Mouse (Mus musculus) forebrain, embryonic 15.5 days (tissue): ENCODE measurements at regions not wholly inside any gene's neighbourhood (a gene's known extent, or its start where the extent isn't known, plus 50 kb on each side); places are given as distances from the start of the nearest gene placed in this dataset. TPM values are rescaled to one million over a fixed set of nuclear protein-coding genes. Genes with fewer than 3 reads are reported as not detected.

Source experiments
- ATAC-seq: fragments of 200-750 bp; cut with Nextera tagmentation; replicated peaks from 2 replicates; pipeline ENCODE4 v1.8.0; 2017; ENCODE audit warnings: mild to moderate bottlenecking, moderate TSS enrichment, moderate library complexity
- H3K27ac ChIP-seq: fragments of 300-500 bp; sonication (generic); replicated peaks from 2 replicates; pipeline ENCODE4 v1.5.1; 2015; ENCODE audit warnings: mild to moderate bottlenecking, inconsistent platforms
- H3K27me3 ChIP-seq: fragments of 300-500 bp; sonication (generic); 2 replicates; pipeline ENCODE4 v1.6.1; 2015; ENCODE audit warnings: inconsistent platforms
- H3K36me3 ChIP-seq: fragments of 300-500 bp; sonication (generic); 2 replicates; pipeline ENCODE4 v1.6.1; 2015; ENCODE audit warnings: mild to moderate bottlenecking, inconsistent platforms
- H3K4me1 ChIP-seq: fragments of 300-500 bp; sonication (generic); 2 replicates; pipeline ENCODE4 v1.6.1; 2015; ENCODE audit warnings: inconsistent platforms
- H3K4me2 ChIP-seq: fragments of 300-500 bp; sonication (generic); replicated peaks from 2 replicates; pipeline ENCODE4 v1.6.1; 2015; ENCODE audit warnings: mild to moderate bottlenecking, inconsistent platforms
- H3K4me3 ChIP-seq: fragments of 300-500 bp; sonication (generic); 2 replicates; pipeline ENCODE4 v1.5.1; 2015; ENCODE audit warnings: mild to moderate bottlenecking, inconsistent platforms
- H3K9ac ChIP-seq: fragments of 300-500 bp; sonication (generic); replicated peaks from 2 replicates; pipeline ENCODE4 v1.6.1; 2015; ENCODE audit warnings: mild to moderate bottlenecking, inconsistent platforms
- H3K9me3 ChIP-seq: fragments of 300-500 bp; sonication (generic); 2 replicates; pipeline ENCODE4 v1.6.1; 2016; ENCODE audit warnings: inconsistent platforms
- WGBS: fragments of 180-500 bp; shearing (Covaris S2); methylation state at CpG from one replicate; pipeline ENCODE4 v1.1.7; 2015; ENCODE audit warnings: mixed read lengths; 5-methylcytosine and 5-hydroxymethylcytosine counted together
- microRNA-seq: library from miRNA; unstranded; fragments of <30 nt; microRNA quantifications from one replicate; pipeline ENCODE4, GENCODE M21; 2016

GRCm38 (mm10) chr10:44589352-44589751 lies 61.1 kb upstream of the Prdm1 start:
- no peaks in the 10 kb centered on the region for H3K4me1 ChIP-seq
- no peak for ATAC-seq
- H3K4me2 ChIP-seq: no peak overlapping the region

GRCm38 (mm10) chr10:44582736-44583135 lies 54.4 kb upstream of the Prdm1 start:
- ATAC-seq: no peak
- H3K9me3 ChIP-seq: no peaks in the 10 kb centered on the region
- no peak overlapping the region for H3K4me2 ChIP-seq
- no peaks in the 10 kb centered on the region for H3K36me3 ChIP-seq
- H3K27ac ChIP-seq: no peak overlapping the region
- no peaks in the 10 kb centered on the region for H3K27me3 ChIP-seq
- no peak overlapping the region for H3K9ac ChIP-seq
- no peaks in the 10 kb centered on the region for H3K4me1 ChIP-seq
- H3K4me3 ChIP-seq: no peak overlapping the region
- 82% methylated on average over 2 of the region's 2 CpGs for WGBS

More at GRCm38 (mm10) chr10:44589352-44589751, 61.1 kb upstream of the Prdm1 start:
- Histone ChIP-seq H3K36me3 (no peaks in the 10 kb centered on the region), H3K9me3 (no peaks in the 10 kb centered on the region), H3K4me3 (no peak overlapping the region), H3K27me3 (no peaks in the 10 kb centered on the region), H3K9ac (no peak overlapping the region), H3K27ac (no peak overlapping the region)

Small RNAs in the stretch of these regions (microRNA-seq; reads per million reads assigned to microRNA genes)
- not detected for gene Gm24271
